Mouse (Mus musculus) kidney, adult 11 months (tissue): ENCODE results near the gene Gm10037.

ENCODE experiments used
- DNase-seq: peaks from one replicate; pipeline ENCODE4 v3.0.0; 2022

Gm10037 gene

GRCm38 (mm10) chr13:67876699-67877254 lies 45.9 kb downstream of the Gm10037 start:
- no peak for DNase-seq

GRCm38 (mm10) chr13:67883966-67884365 lies 53.1 kb downstream of the Gm10037 start:
- DNase-seq, result no peak
